Mouse (Mus musculus): Measurements from ENCODE around the gene Sez6.

DNA sequence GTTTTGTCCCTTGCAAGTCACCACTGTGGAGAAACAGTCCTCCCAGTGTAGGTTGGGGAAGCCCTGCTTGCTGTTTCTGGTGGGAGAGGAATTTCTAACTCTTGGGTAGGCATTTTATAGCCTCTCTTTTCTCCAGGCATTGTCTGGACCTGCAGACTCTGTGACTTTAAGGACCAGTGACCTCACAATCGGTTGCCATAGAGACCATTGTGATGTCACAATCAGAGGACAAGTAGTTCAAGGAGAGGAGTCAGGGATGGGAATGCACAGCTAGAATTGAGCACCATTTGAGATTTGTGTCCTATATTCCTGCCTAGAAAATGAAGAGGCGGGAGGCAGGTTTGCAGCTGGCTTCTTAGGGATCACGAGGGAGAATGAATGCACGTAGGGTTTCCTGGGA lies 7.3 kb upstream of the Sez6 start:
- TF ChIP-seq GATA1 (IDR thresholded peaks at IDR 0.05; ENCODE audit: borderline replicate concordance, low read length) (no peak), FLI1 (IDR thresholded peaks at IDR 0.05; ENCODE audit: low read length) (no peak)
